Mouse (Mus musculus): ENCODE measurements at regions not wholly inside any gene's neighbourhood (a gene's known extent, or its start where the extent isn't known, plus 50 kb on each side); places are given as distances from the start of the nearest gene placed in this dataset.

- DNase-seq: no peak
These were observed 1096.2 kb upstream of the Tacstd2 start for GRCm38 (mm10) chr6:68631787-68632186.

GRCm38 (mm10) chr6:68606033-68606432, 1070.4 kb upstream of the Tacstd2 start:
- no peak for DNase-seq
